Mouse (Mus musculus) bone marrow macrophage, adult 2 months (primary cell): ENCODE data around the gene Parl. TPM values are rescaled to one million over a fixed set of nuclear protein-coding genes. Genes with fewer than 3 reads are reported as not detected.

Source experiments
- H3K27ac ChIP-seq: 2 replicates; pipeline ENCODE4 v1.5.1; 2012; ENCODE audit warnings: low read depth, low read length; ENCODE audit not compliant: insufficient read depth
- H3K4me1 ChIP-seq: 2 replicates; pipeline ENCODE4 v1.6.1; 2012; ENCODE audit warnings: low read length; ENCODE audit not compliant: control insufficient read depth, insufficient read depth
- H3K4me3 ChIP-seq: 2 replicates; pipeline ENCODE4 v1.5.1; 2012; ENCODE audit warnings: mild to moderate bottlenecking, low read length, moderate library complexity; ENCODE audit not compliant: insufficient read depth
- CTCF ChIP-seq: IDR thresholded peaks from 2 replicates; pipeline ENCODE4 v1.5.1; 2012; ENCODE audit warnings: low read depth, mild to moderate bottlenecking, low read length, moderate library complexity
- POLR2A ChIP-seq: IDR thresholded peaks from 2 replicates; pipeline ENCODE4 v1.6.1; 2012; ENCODE audit warnings: mild to moderate bottlenecking, low read depth, low read length, borderline replicate concordance
- polyA plus RNA-seq: library from polyadenylated mRNA; stranded (reverse); fragments of >200 nt; gene quantifications from 2 replicates; pipeline ENCODE4 v1.2.4, GENCODE M21; 2012; ENCODE audit not compliant: missing spikeins, insufficient read depth, insufficient read length

The Parl gene
- polyA plus RNA-seq, 1 experiment = 44.4 TPM

DNA sequence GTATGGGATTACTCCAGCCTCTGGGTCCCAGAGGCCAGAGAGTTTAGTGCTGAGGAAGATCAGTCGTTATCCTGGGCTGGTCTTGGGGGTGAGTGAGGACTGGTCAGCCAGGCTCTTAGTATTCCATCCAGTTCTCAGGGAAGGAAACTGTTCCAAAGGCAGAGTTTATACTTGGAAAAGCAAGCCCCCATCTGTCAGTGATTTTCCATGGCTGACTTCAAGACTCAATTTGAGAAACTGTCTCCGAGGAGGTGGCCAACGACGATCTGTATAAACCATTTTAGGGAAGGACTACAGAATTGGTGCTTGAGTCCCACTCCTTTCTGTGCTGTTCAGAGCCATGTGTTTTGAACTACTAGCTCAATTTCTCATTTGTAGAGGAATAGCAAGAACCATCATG is 63.5 kb downstream of the Parl start:
- Histone ChIP-seq H3K4me3 (no peak overlapping the region), H3K27ac (no peak overlapping the region), H3K4me1 (no peaks in the 10 kb centered on the region)
- TF ChIP-seq CTCF (no peak), POLR2A (no peak)

DNA sequence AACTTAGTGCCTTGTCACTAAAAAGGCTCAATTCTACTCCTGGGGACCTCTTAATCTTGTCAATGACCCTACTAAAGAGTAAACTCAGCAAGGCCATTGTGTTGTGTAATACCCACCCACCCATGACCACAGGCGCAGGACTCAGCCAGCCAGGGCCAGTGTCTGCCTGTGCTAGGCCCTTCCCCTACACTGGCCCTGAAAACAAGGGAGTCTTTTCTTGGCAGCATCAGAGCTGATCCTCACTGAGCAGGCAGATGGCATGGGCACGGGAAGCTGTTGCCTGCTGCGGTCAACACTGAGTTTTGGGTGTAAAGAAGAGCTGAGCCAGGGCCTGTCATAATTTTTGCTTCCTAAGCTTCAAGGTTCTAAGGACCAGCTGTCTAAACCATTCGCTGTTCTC is 64.8 kb downstream of the Parl start:
- no peak overlapping the region for H3K27ac ChIP-seq
- TF ChIP-seq POLR2A (no peak), CTCF (no peak)
- H3K4me1 ChIP-seq = no peaks in the 10 kb centered on the region
- no peak overlapping the region for H3K4me3 ChIP-seq

DNA sequence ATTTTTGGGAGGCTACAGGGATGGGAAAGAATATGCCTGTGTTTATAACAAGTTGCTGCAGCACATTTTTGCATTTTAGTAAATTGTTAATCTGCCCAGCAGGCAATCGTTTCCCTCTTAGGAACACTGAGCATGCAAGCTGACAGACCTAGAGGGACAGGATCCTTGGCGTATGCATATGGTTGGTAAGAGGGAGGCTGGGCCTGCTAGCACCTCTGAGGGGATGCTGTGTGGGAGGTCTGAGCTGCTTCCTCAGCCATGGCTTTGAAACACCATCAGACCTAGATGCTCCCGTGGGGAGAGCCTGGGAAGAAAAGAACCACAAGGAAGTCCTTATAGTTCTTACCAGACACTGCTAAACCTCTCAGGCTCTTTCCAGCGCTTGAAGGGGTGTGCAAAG is 67.8 kb downstream of the Parl start:
- H3K27ac ChIP-seq = no peak overlapping the region
- no peak overlapping the region for H3K4me3 ChIP-seq
- TF ChIP-seq CTCF = no peak
- TF ChIP-seq POLR2A = no peak
- H3K4me1 ChIP-seq = no peaks in the 10 kb centered on the region

Other genes with a start within 250 kb of the Parl start
- gene Klhl24, start 204.8 kb downstream of the Parl start, polyA plus RNA-seq = 75.5 and 95.2 TPM in 2 replicates
- gene Yeats2, start 161.3 kb downstream of the Parl start, polyA plus RNA-seq = 15.1 and 19.4 TPM in 2 replicates
- not detected in 2 replicates for gene Map6d1, start 61.0 kb downstream of the Parl start, polyA plus RNA-seq
- 0.47 TPM in 1 of 2 replicates, not detected in the other for gene Cyp2ab1, start 23.0 kb upstream of the Parl start, polyA plus RNA-seq
- gene Abcc5, start 124.0 kb upstream of the Parl start, polyA plus RNA-seq = 132 and 133 TPM in 2 replicates
- gene Eif2b5, start 196.4 kb upstream of the Parl start, polyA plus RNA-seq = 23.9 and 25.9 TPM in 2 replicates
- 26.8 and 30.4 TPM in 2 replicates for gene Dvl3, start 214.6 kb upstream of the Parl start, polyA plus RNA-seq
- gene Ap2m1, start 233.1 kb upstream of the Parl start, polyA plus RNA-seq = 348 and 391 TPM in 2 replicates
- 53.5 and 74.8 TPM in 2 replicates for gene Abcf3, start 246.2 kb upstream of the Parl start, polyA plus RNA-seq